Mouse (Mus musculus) ovary, postnatal 10 days (tissue): ENCODE measurements around the gene Rin2.
"Not testable (repeated sequence)": the region's sequence is repeated elsewhere in the genome, so short reads cannot be mapped to it uniquely, and the experiment has no call there.

Experiments
- DNase-seq: peaks from one replicate; pipeline ENCODE4 v3.0.0; 2022; ENCODE audit warnings: low spot score

The Rin2 gene

GRCm38 (mm10) chr2:145900318-145900717 is 225.3 kb downstream of the Rin2 start:
- DNase-seq = not testable (repeated sequence)

- no peak for DNase-seq
Observed at GRCm38 (mm10) chr2:145901861-145902260, 226.8 kb downstream of the Rin2 start, which contains the start of gene Naa20. TSS of gene Naa20 (plus strand) at chr2:145902099.

GRCm38 (mm10) chr2:145903061-145903901 is 228.3 kb downstream of the Rin2 start:
- DNase-seq = peak; percentile 82

GRCm38 (mm10) chr2:145903983-145904616 is 229.1 kb downstream of the Rin2 start:
- no peak for DNase-seq

GRCm38 (mm10) chr2:145905156-145905555 is 230.1 kb downstream of the Rin2 start:
- DNase-seq = no peak

- not testable (repeated sequence) for DNase-seq
Observed at GRCm38 (mm10) chr2:145905884-145906283, 230.9 kb downstream of the Rin2 start.

GRCm38 (mm10) chr2:145920941-145921650 is 246.1 kb downstream of the Rin2 start:
- DNase-seq = no peak

- DNase-seq = peak; percentile 82
Observed at GRCm38 (mm10) chr2:145934339-145935231, 259.6 kb downstream of the Rin2 start, which contains the start of the genes Cfap61 and Crnkl1. TSS of gene Cfap61 (plus strand) at chr2:145934784. TSS of gene Crnkl1 (minus strand) at chr2:145935014.

GRCm38 (mm10) chr2:145936975-145937374 is 262.0 kb downstream of the Rin2 start:
- DNase-seq = no peak
